Mouse (Mus musculus) ES-E14 (cell line): Measurements from ENCODE around the gene Pard3.

Experiments used
- MAFK ChIP-seq: IDR thresholded peaks from 2 replicates; pipeline ENCODE4 v1.6.1; 2014; ENCODE audit warnings: mild to moderate bottlenecking, low read depth, low read length, inconsistent platforms; ENCODE audit not compliant: insufficient read depth
- ZNF384 ChIP-seq: IDR thresholded peaks from 2 replicates; pipeline ENCODE4 v1.6.1; 2012; ENCODE audit warnings: low read depth, low read length, inconsistent platforms

- TF ChIP-seq MAFK (no peak), ZNF384 (no peak)
Observed at GRCm38 (mm10) chr8:127123391-127123790, 59.7 kb downstream of the Pard3 start.
